Mouse (Mus musculus) forebrain, embryonic 11.5 days (tissue): ENCODE results near the gene Cyp1b1. TPM values are rescaled to one million over a fixed set of nuclear protein-coding genes. Genes with fewer than 3 reads are reported as not detected.

Source experiments
- ATAC-seq: fragments of 200-750 bp; cut with Nextera tagmentation; replicated peaks from 2 replicates; pipeline ENCODE4 v1.8.0; 2017; ENCODE audit warnings: moderate TSS enrichment; ENCODE audit not compliant: low FRiP score
- DNase-seq: peaks from one replicate; pipeline ENCODE4 v3.0.0-alpha.2; 2017; ENCODE audit warnings: low spot score
- H3K27ac ChIP-seq: fragments of 300-500 bp; sonication (generic); 2 replicates; pipeline ENCODE4 v1.5.1; 2014; ENCODE audit warnings: low read depth, low read length
- H3K27me3 ChIP-seq: fragments of 300-500 bp; sonication (generic); 2 replicates; pipeline ENCODE4 v1.6.1; 2014; ENCODE audit warnings: mild to moderate bottlenecking, low read length, mixed read lengths; ENCODE audit not compliant: control insufficient read depth, insufficient read depth
- H3K36me3 ChIP-seq: fragments of 300-500 bp; sonication (generic); 2 replicates; pipeline ENCODE4 v1.6.1; 2014; ENCODE audit warnings: mild to moderate bottlenecking, low read length, moderate library complexity, mixed read lengths; ENCODE audit not compliant: control insufficient read depth, insufficient read depth
- H3K4me1 ChIP-seq: fragments of 300-500 bp; sonication (generic); replicated peaks from 2 replicates; pipeline ENCODE4 v1.6.1; 2014; ENCODE audit warnings: low read length, mixed read lengths; ENCODE audit not compliant: control insufficient read depth, insufficient read depth
- H3K4me2 ChIP-seq: fragments of 300-500 bp; sonication (generic); 2 replicates; pipeline ENCODE4 v1.6.1; 2014; ENCODE audit warnings: low read depth, mild to moderate bottlenecking, low read length, moderate library complexity, mixed read lengths; ENCODE audit not compliant: severe bottlenecking
- H3K4me3 ChIP-seq: fragments of 300-500 bp; sonication (generic); 2 replicates; pipeline ENCODE4 v1.5.1; 2014; ENCODE audit warnings: low read depth, low read length
- H3K9ac ChIP-seq: fragments of 300-500 bp; sonication (generic); 2 replicates; pipeline ENCODE4 v1.6.1; 2014; ENCODE audit warnings: low read length
- H3K9me3 ChIP-seq: fragments of 300-500 bp; sonication (generic); 2 replicates; pipeline ENCODE4 v1.6.1; 2016; ENCODE audit warnings: low read length, mixed read lengths; ENCODE audit not compliant: control insufficient read depth
- WGBS: fragments of 180-500 bp; shearing (Covaris S2); extraction: QIAGEN DNeasy Blood & Tissue Kit; methylation state at CpG from one replicate; pipeline ENCODE4 v1.1.7; 2014; 5-methylcytosine and 5-hydroxymethylcytosine counted together
- polyA plus RNA-seq: library from polyadenylated mRNA; unstranded; fragments of >200 nt; fragmentation: Nextera tagmentation; extraction: Ambion mirVana; gene quantifications from 2 replicates; pipeline ENCODE4 v1.2.1, GENCODE M21; 2014

The Cyp1b1 gene
- polyA plus RNA-seq, 1 experiment from 2014 or later, result 2.1 TPM

GRCm38 (mm10) chr17:79711944-79712343, 2.9 kb downstream of the Cyp1b1 start:
- Histone ChIP-seq H3K4me1 (peaks cover 19% of the 10 kb centered on the region), H3K27me3 (peaks cover 50% of the 10 kb centered on the region)

DNA sequence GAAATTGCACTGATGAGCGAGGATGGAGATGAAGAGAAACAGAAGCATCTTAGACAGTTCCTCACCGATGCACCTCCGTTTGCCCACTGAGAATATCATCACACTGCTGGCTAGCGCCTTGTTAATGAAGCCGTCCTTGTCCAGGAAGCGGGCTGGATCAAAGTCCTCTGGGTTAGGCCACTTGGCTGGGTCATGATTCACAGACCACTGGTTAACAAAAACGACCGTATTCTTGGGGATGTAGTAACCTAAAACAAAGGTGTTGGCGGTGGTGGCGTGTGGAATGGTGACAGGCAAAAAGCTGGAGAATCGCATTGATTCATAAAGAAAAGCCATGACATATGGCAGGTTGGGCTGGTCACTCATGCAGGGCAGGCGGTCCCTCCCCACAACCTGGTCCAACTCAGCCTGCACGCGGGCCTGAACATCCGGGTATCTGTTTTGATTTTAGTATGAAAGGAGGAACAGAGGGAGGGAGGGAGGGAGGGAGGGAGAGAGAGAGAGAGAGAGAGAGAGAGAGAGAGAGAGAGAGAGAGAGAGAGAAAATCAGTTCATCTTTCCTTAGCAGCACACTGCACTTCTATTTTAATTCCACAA, 4.5 kb downstream of the Cyp1b1 start:
- DNase-seq (no peak), ATAC-seq (no peak)

More at GRCm38 (mm10) chr17:79711944-79712343, 2.9 kb downstream of the Cyp1b1 start:
- Histone ChIP-seq H3K4me3 (no peak overlapping the region), H3K9ac (no peak overlapping the region), H3K36me3 (no peaks in the 10 kb centered on the region), H3K9me3 (no peaks in the 10 kb centered on the region; the same call in 1 of the 2 replicates), H3K4me2 (no peak overlapping the region), H3K27ac (no peak overlapping the region)
- DNase-seq (no peak), ATAC-seq (no peak)
- WGBS, result 6% methylated on average over 6 of the region's 6 CpGs

GRCm38 (mm10) chr17:79709718-79710117, 5.1 kb downstream of the Cyp1b1 start:
- Histone ChIP-seq H3K4me1 (peaks cover 15% of the 10 kb centered on the region), H3K9ac (no peak overlapping the region), H3K4me3 (no peak overlapping the region), H3K4me2 (no peak overlapping the region), H3K27ac (no peak overlapping the region), H3K9me3 (no peaks in the 10 kb centered on the region), H3K36me3 (no peaks in the 10 kb centered on the region), H3K27me3 (peaks cover 43% of the 10 kb centered on the region)
- ATAC-seq, result no peak
- DNase-seq, result no peak
- WGBS, result 17% methylated on average over 1 of the region's 1 CpGs

More for the DNA sequence above, 4.5 kb downstream of the Cyp1b1 start:
- Histone ChIP-seq H3K4me3 (no peak overlapping the region), H3K9ac (no peak overlapping the region), H3K4me1 (peaks cover 19% of the 10 kb centered on the region), H3K9me3 (no peaks in the 10 kb centered on the region), H3K27ac (no peak overlapping the region), H3K36me3 (no peaks in the 10 kb centered on the region), H3K4me2 (no peak overlapping the region), H3K27me3 (peaks cover 48% of the 10 kb centered on the region)
- 9% methylated on average over 15 of the region's 15 CpGs for WGBS

DNA sequence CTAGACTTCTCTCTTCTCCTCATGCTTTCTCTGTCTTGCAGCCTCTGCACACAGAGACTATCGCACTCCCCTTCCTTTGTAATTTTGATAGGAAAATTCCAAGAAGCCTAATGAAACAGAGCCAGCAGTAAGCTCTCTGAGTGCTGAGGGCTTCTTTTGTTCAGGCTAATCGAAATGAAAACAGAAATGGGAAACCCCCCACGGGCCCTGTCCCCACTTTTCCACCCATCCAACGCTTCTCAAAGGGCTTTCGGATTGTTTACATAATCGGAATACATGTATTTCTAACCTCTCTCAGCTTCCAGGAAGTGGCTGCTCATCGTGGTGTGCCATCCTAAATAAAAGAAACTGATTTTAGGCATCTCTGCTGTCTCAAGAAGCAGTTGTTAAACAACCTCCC, 6.7 kb downstream of the Cyp1b1 start:
- Histone ChIP-seq H3K36me3 (no peaks in the 10 kb centered on the region), H3K27ac (no peak overlapping the region), H3K9ac (no peak overlapping the region), H3K4me2 (no peak overlapping the region), H3K27me3 (peaks cover 28% of the 10 kb centered on the region), H3K4me1 (peaks cover 4% of the 10 kb centered on the region; the same call in 1 of the 2 replicates), H3K4me3 (no peak overlapping the region), H3K9me3 (no peaks in the 10 kb centered on the region)
- 1% methylated on average over 7 of the region's 7 CpGs for WGBS
- ATAC-seq (0 out of 2 replicates have a peak, but pooled peaks have one; percentile 39), DNase-seq (no peak)

DNA sequence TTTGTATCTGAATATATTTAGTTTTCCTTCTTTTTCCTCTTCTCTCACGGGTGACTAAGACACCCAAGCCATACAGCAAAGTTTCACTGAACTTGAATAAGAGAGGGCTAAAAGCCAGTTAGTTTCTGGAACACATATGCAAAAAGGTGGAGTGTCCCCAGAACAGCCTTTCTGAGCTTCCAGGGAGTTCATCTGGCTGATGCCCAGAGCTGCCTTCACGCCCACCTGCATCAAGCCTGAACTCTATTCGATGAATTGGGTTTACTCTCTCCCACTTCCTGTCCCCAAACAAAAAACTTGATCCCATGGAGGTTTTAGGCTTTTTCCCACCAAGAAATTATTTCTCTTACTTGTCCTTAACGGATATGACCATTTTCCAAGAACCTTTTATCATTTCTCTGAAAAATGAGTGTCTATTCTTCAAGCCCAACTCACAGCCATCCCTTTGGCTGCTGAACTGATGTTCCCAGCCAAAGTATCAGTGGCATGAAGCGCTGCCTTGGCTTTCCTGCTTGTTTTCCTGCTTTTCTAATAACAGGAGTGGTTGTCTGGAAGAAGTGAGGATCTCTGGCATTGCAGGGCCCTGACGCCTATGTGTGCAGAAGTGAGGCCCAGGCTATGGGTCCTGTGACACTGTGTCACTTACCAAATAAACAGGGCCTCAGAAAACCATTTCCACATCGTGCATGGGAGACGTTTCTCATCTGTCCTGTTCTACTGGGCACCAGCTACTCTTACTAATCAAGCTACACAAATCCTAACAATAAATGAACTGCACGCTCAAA, 9.0 kb downstream of the Cyp1b1 start:
- DNase-seq, result no peak
- 79% methylated on average over 9 of the region's 9 CpGs for WGBS
- H3K9me3 ChIP-seq, result no peaks in the 10 kb centered on the region

DNA sequence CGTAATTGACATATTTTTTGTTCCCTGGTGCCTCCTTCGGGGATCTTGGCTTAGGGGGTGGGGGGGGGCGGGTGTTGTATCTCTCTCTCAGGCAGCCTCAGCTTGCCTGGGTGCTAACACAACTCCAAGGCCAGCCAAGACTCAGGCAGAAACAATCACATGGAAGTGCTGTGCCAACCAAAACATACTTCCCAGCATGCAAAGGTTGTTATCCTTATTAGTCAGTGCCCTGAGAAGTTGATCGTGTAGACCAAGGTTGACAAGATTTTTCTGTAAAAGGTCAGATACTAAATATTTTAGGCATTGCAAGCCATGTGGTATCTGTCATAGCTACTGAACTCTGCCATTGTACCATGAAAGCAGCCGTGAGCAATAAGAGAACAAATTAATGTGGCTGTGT, 14.0 kb downstream of the Cyp1b1 start:
- no peak overlapping the region for H3K9ac ChIP-seq
- 89% methylated on average over 5 of the region's 5 CpGs for WGBS
- H3K4me1 ChIP-seq, result no peaks in the 10 kb centered on the region
- ATAC-seq, result no peak
- H3K27me3 ChIP-seq, result no peaks in the 10 kb centered on the region; the same call in 1 of the 2 replicates
- no peaks in the 10 kb centered on the region for H3K9me3 ChIP-seq
- H3K27ac ChIP-seq, result no peak overlapping the region
- H3K36me3 ChIP-seq, result no peaks in the 10 kb centered on the region
- no peak overlapping the region for H3K4me3 ChIP-seq
- no peak overlapping the region for H3K4me2 ChIP-seq
- DNase-seq, result no peak

More for the DNA sequence above, 9.0 kb downstream of the Cyp1b1 start:
- Histone ChIP-seq H3K9ac (no peak overlapping the region), H3K27me3 (peaks cover 11% of the 10 kb centered on the region), H3K4me1 (no peaks in the 10 kb centered on the region; the same call in 1 of the 2 replicates), H3K27ac (no peak overlapping the region), H3K4me2 (no peak overlapping the region), H3K36me3 (no peaks in the 10 kb centered on the region), H3K4me3 (no peak overlapping the region)
- no peak for ATAC-seq

DNA sequence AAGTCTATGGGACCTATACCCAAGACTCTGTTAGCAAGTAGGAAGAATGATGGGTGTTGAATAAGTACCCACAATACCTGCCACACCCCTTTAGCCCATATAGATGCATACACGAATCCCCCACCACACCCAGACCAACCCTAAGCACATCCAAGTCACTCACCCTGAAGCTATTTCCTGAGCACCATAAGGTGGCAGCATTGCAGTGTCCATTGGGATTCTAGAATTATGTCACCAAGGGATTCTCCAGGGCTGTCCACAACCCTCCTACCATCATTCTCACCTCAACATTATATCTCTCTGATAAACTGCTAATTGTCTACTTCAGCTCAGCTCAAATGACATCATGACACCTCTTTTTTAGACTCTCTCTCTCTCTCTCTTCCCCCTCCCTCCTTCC, 15.7 kb downstream of the Cyp1b1 start:
- Histone ChIP-seq H3K4me2 (no peak overlapping the region), H3K27me3 (no peaks in the 10 kb centered on the region), H3K27ac (no peak overlapping the region), H3K4me1 (no peaks in the 10 kb centered on the region), H3K9ac (no peak overlapping the region), H3K36me3 (no peaks in the 10 kb centered on the region), H3K4me3 (no peak overlapping the region), H3K9me3 (no peaks in the 10 kb centered on the region)
- ATAC-seq (no peak), DNase-seq (no peak)
- WGBS, result 31% methylated on average over 1 of the region's 1 CpGs

DNA sequence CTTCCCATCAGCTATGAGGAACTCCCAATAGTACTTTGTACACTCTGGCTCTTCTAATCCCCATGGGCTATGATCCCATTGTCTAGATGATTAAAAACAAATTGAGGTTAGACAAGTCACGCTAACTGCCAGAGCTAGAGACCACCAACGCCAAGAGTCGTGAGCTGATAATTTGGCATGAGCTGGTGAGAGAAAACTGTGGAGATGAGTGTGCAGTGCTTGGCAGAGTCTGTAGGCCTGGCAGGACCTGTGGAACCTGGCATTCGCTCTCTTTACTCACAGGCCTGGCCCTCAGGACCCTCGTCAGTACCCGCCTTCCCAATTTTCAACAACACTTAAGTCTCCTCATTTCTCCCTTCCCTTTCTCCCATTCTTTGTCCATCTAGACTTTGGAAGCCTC, 19.3 kb downstream of the Cyp1b1 start:
- no peak for ATAC-seq
- Histone ChIP-seq H3K36me3 (no peaks in the 10 kb centered on the region), H3K9me3 (no peaks in the 10 kb centered on the region), H3K4me2 (no peak overlapping the region), H3K4me1 (no peaks in the 10 kb centered on the region), H3K4me3 (no peak overlapping the region), H3K9ac (no peak overlapping the region), H3K27ac (no peak overlapping the region), H3K27me3 (no peaks in the 10 kb centered on the region)
- 88% methylated on average over 6 of the region's 6 CpGs for WGBS
- no peak for DNase-seq
